Mouse (Mus musculus): ENCODE measurements around the gene Olfr354.

Gene Olfr354

GRCm38 (mm10) chr2:36905380-36905779 is at the start of gene Olfr354:
Gene Olfr354, plus strand, starts transcription at chr2:36905680.
- no peak for DNase-seq (ENCODE audit: low spot score in 2 of 2)

GRCm38 (mm10) chr2:36862560-36862959 is 42.9 kb upstream of the Olfr354 start, which contains the start of gene Olfr351:
Gene Olfr351, minus strand, starts transcription at chr2:36862660.
- no peak for DNase-seq (ENCODE audit: low spot score in 2 of 2)

- DNase-seq (ENCODE audit: low spot score in 2 of 2), result no peak
Observed at GRCm38 (mm10) chr2:36868160-36868559, 37.3 kb upstream of the Olfr354 start, which contains the start of gene Olfr352. Gene Olfr352, plus strand, starts transcription at chr2:36868460.

- no peak for DNase-seq (ENCODE audit: low spot score in 2 of 2)
Observed at GRCm38 (mm10) chr2:36892836-36893235, 12.6 kb upstream of the Olfr354 start, which contains the start of gene Olfr353. Gene Olfr353, minus strand, starts transcription at chr2:36892936.

- DNase-seq (ENCODE audit: low spot score in 2 of 2), result no peak
Observed at GRCm38 (mm10) chr2:36897114-36897513, 8.4 kb upstream of the Olfr354 start.

GRCm38 (mm10) chr2:36928797-36929196 is 23.3 kb downstream of the Olfr354 start, which contains the start of gene Olfr355:
Gene Olfr355, minus strand, starts transcription at chr2:36928897.
- DNase-seq (ENCODE audit: low spot score in 2 of 2), result no peak

- no peak for DNase-seq (ENCODE audit: low spot score in 2 of 2)
Observed at GRCm38 (mm10) chr2:36936821-36937220, 31.3 kb downstream of the Olfr354 start, which contains the start of gene Olfr356. Gene Olfr356, plus strand, starts transcription at chr2:36937121.
